Mouse (Mus musculus) hindbrain, postnatal 0 days (tissue): Measurements from ENCODE around the gene Rrp36. TPM values are rescaled to one million over a fixed set of nuclear protein-coding genes. Genes with fewer than 3 reads are reported as not detected.
A peak's percentile ranks its signal among the peaks of the same experiment; 100 is the strongest.

Experiments used
- ATAC-seq: fragments of 200-750 bp; cut with Nextera tagmentation; 2 replicates; pipeline ENCODE4 v1.8.0; 2017; ENCODE audit warnings: mild to moderate bottlenecking, moderate TSS enrichment, moderate library complexity
- DNase-seq: peaks from one replicate; pipeline ENCODE4 v3.0.0-alpha.2; 2015; ENCODE audit warnings: low spot score
- H3K27ac ChIP-seq: fragments of 300-500 bp; sonication (generic); 2 replicates; pipeline ENCODE4 v1.5.1; 2014; ENCODE audit warnings: mild to moderate bottlenecking
- H3K27me3 ChIP-seq: fragments of 300-500 bp; sonication (generic); 2 replicates; pipeline ENCODE4 v1.6.1; 2014; ENCODE audit warnings: low read length, mixed read lengths; ENCODE audit not compliant: insufficient read depth
- H3K36me3 ChIP-seq: fragments of 300-500 bp; sonication (generic); 2 replicates; pipeline ENCODE4 v1.6.1; 2014; ENCODE audit warnings: low read length, mixed read lengths; ENCODE audit not compliant: insufficient read depth
- H3K4me1 ChIP-seq: fragments of 300-500 bp; sonication (generic); 2 replicates; pipeline ENCODE4 v1.6.1; 2014; ENCODE audit warnings: antibody characterized with exemption, low read length, mixed read lengths; ENCODE audit not compliant: insufficient read depth
- H3K4me2 ChIP-seq: fragments of 300-500 bp; sonication (generic); 2 replicates; pipeline ENCODE4 v1.6.1; 2014; ENCODE audit warnings: low read depth, mild to moderate bottlenecking, low read length, moderate library complexity, mixed read lengths
- H3K4me3 ChIP-seq: fragments of 300-500 bp; sonication (generic); 2 replicates; pipeline ENCODE4 v1.5.1; 2014; ENCODE audit warnings: low read length
- H3K9ac ChIP-seq: fragments of 300-500 bp; sonication (generic); replicated peaks from 2 replicates; pipeline ENCODE4 v1.6.1; 2014; ENCODE audit warnings: mild to moderate bottlenecking, low read length, moderate library complexity, mixed read lengths
- H3K9me3 ChIP-seq: fragments of 300-500 bp; sonication (generic); 2 replicates; pipeline ENCODE4 v1.6.1; 2016; ENCODE audit warnings: low read length, mixed read lengths
- CTCF ChIP-seq: IDR thresholded peaks from 2 replicates; pipeline ENCODE4 v1.5.1; 2016; ENCODE audit warnings: antibody characterized with exemption, control low read depth, low read depth
- WGBS: fragments of 180-500 bp; shearing (Covaris S2); extraction: QIAGEN DNeasy Blood & Tissue Kit; methylation state at CpG from one replicate; pipeline ENCODE4 v1.1.7; 2014; 5-methylcytosine and 5-hydroxymethylcytosine counted together
- polyA plus RNA-seq: library from polyadenylated mRNA; unstranded; fragments of >200 nt; fragmentation: Nextera tagmentation; extraction: Ambion mirVana; gene quantifications from 2 replicates; pipeline ENCODE4 v1.2.1, GENCODE M21; 2015
- total RNA-seq: library from RNA; depleted of rRNA; stranded (reverse); fragments of >200 nt; gene quantifications from 2 replicates; pipeline ENCODE4 v1.2.3, GENCODE M21; 2014

Gene Rrp36
- total and polyA plus RNA-seq, 2 experiments from 2014 or later = 32.7 to 56.5 TPM

GRCm38 (mm10) chr17:46678911-46679310 is 4.8 kb upstream of the Rrp36 start:
- 64% methylated on average over 9 of the region's 9 CpGs for WGBS
- H3K4me3 ChIP-seq = 0 out of 2 replicates have a peak overlapping the region, but pooled peaks have one; percentile 82

GRCm38 (mm10) chr17:46678416-46678815 is 4.3 kb upstream of the Rrp36 start, which contains the start of gene Mea1:
Mea1 (plus strand) TSS chr17:46678793.
- 91% methylated on average over 8 of the region's 9 CpGs for WGBS
- no peaks in the 10 kb centered on the region for H3K9me3 ChIP-seq

More at GRCm38 (mm10) chr17:46678911-46679310, 4.8 kb upstream of the Rrp36 start:
- no peaks in the 10 kb centered on the region for H3K27me3 ChIP-seq
- no peak for TF ChIP-seq CTCF
- H3K9me3 ChIP-seq = no peaks in the 10 kb centered on the region
- peaks cover 37% of the 10 kb centered on the region for H3K36me3 ChIP-seq
- H3K4me1 ChIP-seq = peaks cover 9% of the 10 kb centered on the region; the same call in 1 of the 2 replicates
- H3K4me2 ChIP-seq = peak overlapping the region; percentile 66
- ATAC-seq (no peak), DNase-seq (no peak)
- H3K27ac ChIP-seq = no peak overlapping the region
- H3K9ac ChIP-seq = peak overlapping the region; percentile 75; the same call in 1 of the 2 replicates

GRCm38 (mm10) chr17:46674530-46675283 is 555 bp upstream of the Rrp36 start:
- ATAC-seq (peak; percentile 13), DNase-seq (no peak)
- H3K27me3 ChIP-seq = no peaks in the 10 kb centered on the region
- H3K4me1 ChIP-seq = peaks cover 13% of the 10 kb centered on the region; the same call in 1 of the 2 replicates
- peak overlapping the region; percentile 59 for H3K27ac ChIP-seq
- no peaks in the 10 kb centered on the region for H3K9me3 ChIP-seq
- peak overlapping the region; percentile 66 for H3K4me3 ChIP-seq
- H3K4me2 ChIP-seq = peak overlapping the region; percentile 83
- H3K36me3 ChIP-seq = peaks cover 31% of the 10 kb centered on the region
- TF ChIP-seq CTCF = no peak
- peak overlapping the region; percentile 64; the same call in 1 of the 2 replicates for H3K9ac ChIP-seq
- 16% methylated on average over 15 of the region's 15 CpGs for WGBS

More at GRCm38 (mm10) chr17:46678416-46678815, 4.3 kb upstream of the Rrp36 start, which contains the start of gene Mea1:
- Histone ChIP-seq H3K27me3 (no peaks in the 10 kb centered on the region), H3K4me3 (peak within 1 kb of the TSS; percentile 82), H3K9ac (peak within 1 kb of the TSS; percentile 75), H3K27ac (0 out of 2 replicates have a peak within 1 kb of the TSS, but pooled peaks have one; percentile 41), H3K36me3 (peaks cover 32% of the 10 kb centered on the region), H3K4me1 (peaks cover 11% of the 10 kb centered on the region; the same call in 1 of the 2 replicates), H3K4me2 (peak within 1 kb of the TSS; percentile 66)
- no peak for DNase-seq
- no peak for ATAC-seq
- no peak for TF ChIP-seq CTCF

- Histone ChIP-seq H3K4me2 (no peak overlapping the region), H3K36me3 (peaks cover 21% of the 10 kb centered on the region), H3K4me3 (no peak overlapping the region), H3K27ac (no peak overlapping the region), H3K27me3 (no peaks in the 10 kb centered on the region), H3K9ac (no peak overlapping the region), H3K4me1 (0 out of 2 replicates have a peak, but pooled peaks cover 5% of the 10 kb centered on the region), H3K9me3 (no peaks in the 10 kb centered on the region)
- no peak for ATAC-seq
- no peak for TF ChIP-seq CTCF
- no peak for DNase-seq
- WGBS = 95% methylated on average over 10 of the region's 10 CpGs
These were observed 4.2 kb downstream of the Rrp36 start for GRCm38 (mm10) chr17:46669911-46670310.

GRCm38 (mm10) chr17:46667712-46668111 is 6.4 kb downstream of the Rrp36 start:
- Histone ChIP-seq H3K4me2 (no peak overlapping the region), H3K4me1 (no peaks in the 10 kb centered on the region), H3K27me3 (no peaks in the 10 kb centered on the region), H3K4me3 (no peak overlapping the region), H3K9me3 (no peaks in the 10 kb centered on the region), H3K9ac (no peak overlapping the region), H3K36me3 (peaks cover 29% of the 10 kb centered on the region), H3K27ac (no peak overlapping the region)
- ATAC-seq = no peak
- TF ChIP-seq CTCF = no peak
- 90% methylated on average over 16 of the region's 16 CpGs for WGBS
- no peak for DNase-seq

GRCm38 (mm10) chr17:46662730-46663129 is 11.4 kb downstream of the Rrp36 start:
- H3K27me3 ChIP-seq = no peaks in the 10 kb centered on the region
- TF ChIP-seq CTCF = no peak
- WGBS = 58% methylated on average over 5 of the region's 5 CpGs

More at GRCm38 (mm10) chr17:46662730-46663129, 11.4 kb downstream of the Rrp36 start:
- no peak overlapping the region for H3K9ac ChIP-seq
- ATAC-seq (no peak), DNase-seq (no peak)
- H3K36me3 ChIP-seq = peaks cover 54% of the 10 kb centered on the region
- no peak overlapping the region for H3K27ac ChIP-seq
- no peak overlapping the region for H3K4me3 ChIP-seq
- no peaks in the 10 kb centered on the region for H3K9me3 ChIP-seq
- H3K4me2 ChIP-seq = no peak overlapping the region
- no peaks in the 10 kb centered on the region for H3K4me1 ChIP-seq
